Mouse (Mus musculus): ENCODE measurements around the gene Strada. TPM values are rescaled to one million over a fixed set of nuclear protein-coding genes. Genes with fewer than 3 reads are reported as not detected.

The Strada gene
- polyA plus RNA-seq (2015; fragmentation: Nextera tagmentation; extraction: Ambion mirVana), result 11.9 and 12.1 TPM in 2 replicates

DNA sequence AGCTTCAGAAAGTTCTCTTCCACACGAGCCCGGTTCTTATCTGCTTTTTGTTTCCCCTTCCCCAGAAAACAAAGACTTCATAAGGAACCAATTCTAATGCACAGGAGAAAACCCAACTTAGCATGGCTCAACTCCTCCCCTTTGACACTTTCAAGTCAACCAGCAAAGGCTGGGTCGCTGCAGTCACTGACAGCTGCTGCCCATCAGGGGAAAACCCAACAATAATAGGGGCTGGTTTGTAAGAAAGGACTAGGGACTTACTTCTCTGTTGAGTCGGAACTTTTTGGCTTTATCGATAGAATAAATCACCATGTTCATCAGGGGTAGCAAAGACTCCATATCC lies at the start of gene Strada:
Gene Strada (minus strand): TSS at position 46 of the 343 bp plus-strand sequence.

DNA sequence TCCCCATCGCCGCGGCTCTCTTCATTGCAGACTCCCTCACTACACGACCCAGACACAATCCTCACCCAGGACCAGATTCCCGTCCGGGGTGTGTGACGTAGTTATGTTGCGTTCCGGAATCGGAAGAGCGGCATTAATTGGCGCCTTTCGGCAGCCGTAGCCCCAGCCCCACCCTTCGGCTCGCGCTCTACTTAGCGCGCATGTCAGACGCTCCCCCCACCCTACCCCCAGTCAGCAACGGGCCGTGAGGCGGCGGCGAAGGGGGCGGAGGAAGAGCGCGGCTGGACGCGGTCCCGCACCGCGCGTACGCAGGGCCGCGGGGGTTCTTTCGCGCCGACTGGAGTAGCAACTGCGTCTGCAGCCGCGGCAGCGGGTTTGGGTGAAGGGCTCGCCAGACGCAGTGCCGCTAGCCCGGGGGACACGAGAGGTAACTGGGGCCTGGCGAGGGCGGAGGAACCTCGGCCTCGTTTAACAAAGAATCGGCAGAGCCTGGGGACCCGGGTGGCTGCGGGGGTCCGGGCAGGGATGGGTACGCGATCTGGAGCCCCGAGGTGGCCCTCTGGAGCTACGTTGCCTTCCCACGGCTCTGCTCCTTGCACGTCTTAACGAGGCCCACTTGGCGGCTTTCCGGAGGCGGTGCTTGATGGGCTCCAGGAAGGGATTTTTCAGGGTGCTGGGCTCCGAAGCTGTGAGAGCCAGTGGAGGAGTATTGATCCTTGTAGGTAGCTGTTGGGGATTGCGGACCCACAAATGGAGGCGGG lies 14.9 kb upstream of the Strada start, which contains the start of gene Ddx42:
Gene Ddx42 (plus strand): TSS at position 197 of the 761 bp plus-strand sequence.

DNA sequence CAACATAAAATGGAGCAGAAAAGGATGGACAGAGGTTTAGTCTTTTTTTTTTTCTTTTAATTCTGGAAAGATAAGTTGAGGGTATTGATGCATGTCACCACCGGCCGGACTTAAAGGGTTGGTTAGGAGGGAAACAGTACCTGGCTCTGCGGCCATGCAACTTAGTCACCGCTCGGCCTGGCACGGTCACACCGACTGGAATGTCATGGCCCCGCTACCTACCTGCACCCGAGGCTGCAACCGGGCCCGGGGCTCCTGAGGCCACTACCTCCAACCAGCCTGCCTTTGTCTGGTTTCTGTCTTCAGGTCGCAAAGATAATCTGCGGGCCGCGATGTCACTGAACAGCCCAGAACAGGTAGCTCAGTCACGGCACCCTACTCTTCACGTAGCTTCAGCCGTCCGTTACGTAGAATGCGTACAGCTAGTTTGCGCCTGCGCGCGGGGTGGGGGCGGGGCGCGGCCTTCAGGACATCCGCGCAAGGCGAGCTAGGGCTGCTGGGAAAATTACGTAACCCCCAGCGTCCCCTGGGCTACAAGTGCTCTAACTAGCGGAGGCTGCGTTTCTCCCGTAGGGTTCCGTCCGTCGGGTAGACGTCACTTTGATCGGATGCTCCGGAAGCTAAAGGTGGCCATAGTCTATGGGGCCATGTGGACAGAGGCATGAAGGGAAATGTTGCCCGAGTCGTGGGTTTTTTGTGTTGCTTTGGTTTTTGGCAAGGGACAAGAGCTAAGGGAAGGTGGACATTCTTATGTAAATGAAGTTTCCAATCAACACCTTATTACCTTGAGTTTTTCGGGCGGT lies 14.2 kb upstream of the Strada start, which contains the start of gene Ccdc47:
Gene Ccdc47 (minus strand): TSS at position 418 of the 803 bp plus-strand sequence.

DNA sequence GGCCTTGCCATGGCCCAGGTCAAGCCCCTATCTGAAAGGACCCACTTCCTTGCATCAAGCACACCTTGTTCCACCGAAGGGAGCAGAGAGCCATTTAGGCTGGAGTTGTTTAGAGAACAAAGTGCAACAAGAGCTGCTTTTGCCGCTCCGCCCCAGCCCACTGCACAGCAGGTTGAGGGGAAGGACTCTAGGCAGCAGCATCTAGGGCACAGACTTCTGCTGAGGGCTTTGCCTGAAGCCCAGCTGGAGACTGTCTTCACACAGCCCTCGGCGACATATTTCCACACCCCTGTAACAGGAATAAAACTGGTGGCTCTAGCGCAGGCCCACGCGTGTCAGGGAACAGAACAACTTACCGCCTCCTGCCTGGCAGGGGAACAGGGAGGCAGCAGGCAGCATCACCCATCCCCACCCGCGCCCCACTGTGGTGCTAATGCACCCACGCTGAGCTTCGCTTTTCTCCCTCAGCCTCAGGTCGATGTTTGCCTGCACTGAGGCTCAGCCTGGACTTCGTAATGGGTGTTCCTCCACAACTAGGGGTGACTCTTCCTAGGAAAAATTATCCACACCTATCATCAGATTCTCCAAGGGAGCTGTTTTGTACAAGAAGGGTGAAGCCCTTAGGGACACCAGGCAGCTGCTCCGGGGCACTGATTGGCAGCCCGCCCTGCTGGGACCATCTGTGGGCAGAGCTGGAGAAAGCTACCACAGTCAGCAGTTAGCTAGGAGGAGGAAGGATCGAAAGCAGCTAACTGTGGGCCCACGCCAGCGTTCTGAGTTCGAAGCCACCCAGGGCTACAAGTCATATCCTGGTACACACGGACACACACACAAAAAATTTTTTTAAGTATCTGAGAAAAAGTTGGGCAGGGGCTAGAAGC lies 40.9 kb downstream of the Strada start, which contains the start of the genes Gm10840 and Limd2:
Gene Gm10840 (plus strand): TSS at position 10 of the 881 bp plus-strand sequence.
Gene Limd2 (minus strand): TSS at position 20 of the 881 bp plus-strand sequence.

Other genes starting within 250 kb of the Strada start
- 5.0 and 5.7 TPM in 2 replicates for gene Cyb561, start 248.8 kb downstream of the Strada start, polyA plus RNA-seq (2015; fragmentation: Nextera tagmentation; extraction: Ambion mirVana)
- 1.0 and 1.3 TPM in 2 replicates for gene Ace, start 234.2 kb downstream of the Strada start, polyA plus RNA-seq (2015; fragmentation: Nextera tagmentation; extraction: Ambion mirVana)
- not detected in 2 replicates for gene Ace3, start 207.5 kb downstream of the Strada start, polyA plus RNA-seq (2015; fragmentation: Nextera tagmentation; extraction: Ambion mirVana)
- 0.11 and 0.15 TPM in 2 replicates for gene Kcnh6, start 194.0 kb downstream of the Strada start, polyA plus RNA-seq (2015; fragmentation: Nextera tagmentation; extraction: Ambion mirVana)
- gene Dcaf7, start 165.3 kb downstream of the Strada start, polyA plus RNA-seq (2015; fragmentation: Nextera tagmentation; extraction: Ambion mirVana), result 35.9 and 36.0 TPM in 2 replicates
- gene Taco1, start 136.1 kb downstream of the Strada start, polyA plus RNA-seq (2015; fragmentation: Nextera tagmentation; extraction: Ambion mirVana), result 6.4 and 7.5 TPM in 2 replicates
- gene Map3k3, start 117.6 kb downstream of the Strada start, polyA plus RNA-seq (2015; fragmentation: Nextera tagmentation; extraction: Ambion mirVana), result 11.3 and 14.6 TPM in 2 replicates
- gene Gm10840, start 41.3 kb downstream of the Strada start, polyA plus RNA-seq (2015; fragmentation: Nextera tagmentation; extraction: Ambion mirVana), result not detected in 2 replicates
- gene Limd2, start 41.3 kb downstream of the Strada start, polyA plus RNA-seq (2015; fragmentation: Nextera tagmentation; extraction: Ambion mirVana), result 126 and 170 TPM in 2 replicates
- gene Ccdc47, start 14.2 kb upstream of the Strada start, polyA plus RNA-seq (2015; fragmentation: Nextera tagmentation; extraction: Ambion mirVana), result 31.4 and 35.1 TPM in 2 replicates
- gene Ddx42, start 14.8 kb upstream of the Strada start, polyA plus RNA-seq (2015; fragmentation: Nextera tagmentation; extraction: Ambion mirVana), result 30.3 and 33.3 TPM in 2 replicates
- 40.4 and 41.2 TPM in 2 replicates for gene Ftsj3, start 53.9 kb upstream of the Strada start, polyA plus RNA-seq (2015; fragmentation: Nextera tagmentation; extraction: Ambion mirVana)
- gene Psmc5, start 54.0 kb upstream of the Strada start, polyA plus RNA-seq (2015; fragmentation: Nextera tagmentation; extraction: Ambion mirVana), result 138 and 153 TPM in 2 replicates
- 35.5 and 38.8 TPM in 2 replicates for gene Smarcd2, start 70.8 kb upstream of the Strada start, polyA plus RNA-seq (2015; fragmentation: Nextera tagmentation; extraction: Ambion mirVana)
- gene Tcam1, start 74.5 kb upstream of the Strada start, polyA plus RNA-seq (2015; fragmentation: Nextera tagmentation; extraction: Ambion mirVana), result 0.12 and 0.13 TPM in 2 replicates
- gene Gh, start 99.7 kb upstream of the Strada start, polyA plus RNA-seq (2015; fragmentation: Nextera tagmentation; extraction: Ambion mirVana), result 0.34 and 0.46 TPM in 2 replicates
- 42.6 and 63.4 TPM in 2 replicates for gene Cd79b, start 112.6 kb upstream of the Strada start, polyA plus RNA-seq (2015; fragmentation: Nextera tagmentation; extraction: Ambion mirVana)
- 0.06 and 0.10 TPM in 2 replicates for gene Scn4a, start 151.1 kb upstream of the Strada start, polyA plus RNA-seq (2015; fragmentation: Nextera tagmentation; extraction: Ambion mirVana)
- 0.17 and 0.32 TPM in 2 replicates for gene Prr29, start 163.3 kb upstream of the Strada start, polyA plus RNA-seq (2015; fragmentation: Nextera tagmentation; extraction: Ambion mirVana)
- gene Icam2, start 185.9 kb upstream of the Strada start, polyA plus RNA-seq (2015; fragmentation: Nextera tagmentation; extraction: Ambion mirVana), result 29.4 and 40.7 TPM in 2 replicates

Data from spleen, postnatal 0 days (tissue).